Mouse (Mus musculus) ES-E14 (cell line): ENCODE measurements at regions not wholly inside any gene's neighbourhood (a gene's known extent, or its start where the extent isn't known, plus 50 kb on each side); places are given as distances from the start of the nearest gene placed in this dataset.

Source experiments
- DNase-seq: peaks from one replicate; pipeline ENCODE4 v3.0.0-alpha.2; 2013; ENCODE audit warnings: low read depth, low spot score
- H3K27ac ChIP-seq: 2 replicates; pipeline ENCODE4 v1.5.1; 2012; ENCODE audit warnings: low read depth, mild to moderate bottlenecking, low read length, moderate library complexity, mixed read lengths; ENCODE audit not compliant: poor library complexity, insufficient read depth, severe bottlenecking
- H3K36me3 ChIP-seq: 2 replicates; pipeline ENCODE4 v1.6.1; 2012; ENCODE audit warnings: mild to moderate bottlenecking, low read length, moderate library complexity, mixed read lengths; ENCODE audit not compliant: control insufficient read depth, poor library complexity, insufficient read depth, severe bottlenecking
- H3K4me1 ChIP-seq, 2 experiments: fragments of 150-350 bp in 1 of 2; sonication (generic) in 1 of 2; 2 replicates each; pipeline ENCODE4 v1.6.1; 2012; ENCODE audit warnings: low read length in 2 of 2, mild to moderate bottlenecking in 1 of 2, mixed read lengths in 1 of 2; ENCODE audit not compliant: control insufficient read depth in 2 of 2, insufficient read depth in 2 of 2, poor library complexity in 1 of 2
- H3K4me3 ChIP-seq, 2 experiments: fragments of 150-350 bp in 1 of 2; sonication (generic) in 1 of 2; 2 replicates each; pipeline ENCODE4 v1.5.1; 2012; ENCODE audit warnings: low read length in 2 of 2, low read depth in 1 of 2, mild to moderate bottlenecking in 1 of 2, mixed read lengths in 1 of 2; ENCODE audit not compliant: insufficient read depth in 1 of 2, poor library complexity in 1 of 2, severe bottlenecking in 1 of 2
- H3K9ac ChIP-seq: 2 replicates; pipeline ENCODE4 v1.6.1; 2012; ENCODE audit warnings: low read depth, mild to moderate bottlenecking, low read length, mixed read lengths; ENCODE audit not compliant: poor library complexity, insufficient read depth, severe bottlenecking
- H3K9me3 ChIP-seq: fragments of 150-350 bp; sonication (generic); 2 replicates; pipeline ENCODE4 v1.6.1; 2012; ENCODE audit warnings: low read depth, mild to moderate bottlenecking, low read length; ENCODE audit not compliant: control insufficient read depth, insufficient read depth
- CHD2 ChIP-seq: IDR thresholded peaks from 2 replicates; pipeline ENCODE4 v1.6.1; 2014; ENCODE audit warnings: mild to moderate bottlenecking, low read depth, low read length, inconsistent platforms
- HCFC1 ChIP-seq: IDR thresholded peaks from 2 replicates; pipeline ENCODE4 v1.6.1; 2012; ENCODE audit warnings: low read length, inconsistent platforms, borderline replicate concordance; ENCODE audit not compliant: insufficient read depth
- MAFK ChIP-seq: IDR thresholded peaks from 2 replicates; pipeline ENCODE4 v1.6.1; 2014; ENCODE audit warnings: mild to moderate bottlenecking, low read depth, low read length, inconsistent platforms; ENCODE audit not compliant: insufficient read depth
- ZC3H11A ChIP-seq: IDR thresholded peaks from 2 replicates; pipeline ENCODE4 v1.6.1; 2012; ENCODE audit warnings: low read depth, mild to moderate bottlenecking, inconsistent platforms, low read length, borderline replicate concordance
- ZNF384 ChIP-seq: IDR thresholded peaks from 2 replicates; pipeline ENCODE4 v1.6.1; 2012; ENCODE audit warnings: low read depth, low read length, inconsistent platforms
- in situ Hi-C, 2 experiments: fragments of 600-800 bp; cut with MboI; formaldehyde crosslinking; loops; one replicate each; pipeline ENCODE4 v1.15.1; 2025; ENCODE audit warnings: low sequenced_read_pairs in 2 of 2, inconsistent platforms in 1 of 2; ENCODE audit not compliant: unreplicated experiment in 2 of 2

- in situ Hi-C loops: loop anchor here in 1 of 2 experiments (25.0 kb wide), 1 partner anchor 817 kb away; no protein-coding TSS in a partner anchor
- no peak for DNase-seq
- no peaks in the 10 kb centered on the region for H3K9me3 ChIP-seq
- H3K9ac ChIP-seq: no peak overlapping the region
- H3K36me3 ChIP-seq: no peaks in the 10 kb centered on the region
- H3K27ac ChIP-seq: no peak overlapping the region
- TF ChIP-seq HCFC1 (no peak), ZC3H11A (no peak), CHD2 (no peak), ZNF384 (no peak), MAFK (no peak)
- no peak overlapping the region for H3K4me3 ChIP-seq
- peaks cover 0 to 3% of the 10 kb centered on the region in 2 experiments; a peak in 1 of 4 replicates for H3K4me1 ChIP-seq
These were observed 108.1 kb downstream of the Mreg start for GRCm38 (mm10) chr1:72103962-72104361.

GRCm38 (mm10) chr1:72103387-72103786 lies 108.7 kb downstream of the Mreg start:
- Histone ChIP-seq H3K9ac (no peak overlapping the region), H3K36me3 (no peaks in the 10 kb centered on the region), H3K4me3 (no peak overlapping the region), H3K9me3 (no peaks in the 10 kb centered on the region), H3K4me1 (peaks cover 0 to 3% of the 10 kb centered on the region in 2 experiments; a peak in 1 of 4 replicates), H3K27ac (no peak overlapping the region)
- no peak for DNase-seq
- no peak for TF ChIP-seq MAFK
- TF ChIP-seq ZNF384: no peak
- TF ChIP-seq CHD2: no peak
- no peak for TF ChIP-seq ZC3H11A
- TF ChIP-seq HCFC1: no peak
- in situ Hi-C loops: loop anchor here in 1 of 2 experiments (25.0 kb wide), 1 partner anchor 816 kb away; no protein-coding TSS in a partner anchor

GRCm38 (mm10) chr1:72099447-72099846 lies 112.7 kb downstream of the Mreg start:
- H3K36me3 ChIP-seq: no peaks in the 10 kb centered on the region
- TF ChIP-seq ZNF384 (no peak), HCFC1 (no peak), ZC3H11A (no peak), MAFK (no peak), CHD2 (no peak)
- in situ Hi-C loops: no loop called here
- H3K4me3 ChIP-seq: no peak overlapping the region
- no peaks in the 10 kb centered on the region for H3K9me3 ChIP-seq
- H3K4me1 ChIP-seq: peaks cover 0 to 3% of the 10 kb centered on the region in 2 experiments; a peak in 1 of 4 replicates
- H3K9ac ChIP-seq: no peak overlapping the region
- no peak for DNase-seq
- H3K27ac ChIP-seq: no peak overlapping the region

GRCm38 (mm10) chr1:72091344-72091743 lies 120.8 kb downstream of the Mreg start:
- in situ Hi-C loops: no loop called here
- H3K27ac ChIP-seq: no peak overlapping the region
- H3K4me1 ChIP-seq: no peaks in the 10 kb centered on the region
- H3K9ac ChIP-seq: no peak overlapping the region
- H3K4me3 ChIP-seq: no peak overlapping the region
- no peaks in the 10 kb centered on the region for H3K36me3 ChIP-seq
- TF ChIP-seq ZC3H11A: no peak
- TF ChIP-seq HCFC1: no peak
- no peak for TF ChIP-seq ZNF384
- no peak for TF ChIP-seq MAFK
- no peak for TF ChIP-seq CHD2
- H3K9me3 ChIP-seq: no peaks in the 10 kb centered on the region
- DNase-seq: no peak
